Mouse (Mus musculus) intestine, embryonic 14.5 days (tissue): ENCODE results near the gene Vti1a. TPM values are rescaled to one million over a fixed set of nuclear protein-coding genes. Genes with fewer than 3 reads are reported as not detected.
A peak's percentile ranks its signal among the peaks of the same experiment; 100 is the strongest.

Source experiments
- ATAC-seq: fragments of 200-750 bp; cut with Nextera tagmentation; replicated peaks from 2 replicates; pipeline ENCODE4 v1.8.0; 2017; ENCODE audit warnings: low read depth, moderate number of reproducible peaks, moderate TSS enrichment, moderate library complexity; ENCODE audit not compliant: low FRiP score, low TSS enrichment
- DNase-seq: peaks from one replicate; pipeline ENCODE4 v3.0.0-alpha.2; 2018; ENCODE audit warnings: low spot score
- H3K27ac ChIP-seq: fragments of 300-500 bp; sonication (generic); 2 replicates; pipeline ENCODE4 v1.5.1; 2014; ENCODE audit warnings: low read depth, mild to moderate bottlenecking, control low read depth
- H3K27me3 ChIP-seq: fragments of 300-500 bp; sonication (generic); replicated peaks from 2 replicates; pipeline ENCODE4 v1.6.1; 2014; ENCODE audit warnings: low read length, control low read depth; ENCODE audit not compliant: control insufficient read depth, insufficient read depth
- H3K36me3 ChIP-seq: fragments of 300-500 bp; sonication (generic); 2 replicates; pipeline ENCODE4 v1.6.1; 2014; ENCODE audit warnings: low read length, control low read depth; ENCODE audit not compliant: control insufficient read depth, insufficient read depth
- H3K4me1 ChIP-seq: fragments of 300-500 bp; sonication (generic); replicated peaks from 2 replicates; pipeline ENCODE4 v1.6.1; 2014; ENCODE audit warnings: low read length, control low read depth, mixed read lengths; ENCODE audit not compliant: control insufficient read depth, insufficient read depth
- H3K4me2 ChIP-seq: fragments of 300-500 bp; sonication (generic); 2 replicates; pipeline ENCODE4 v1.6.1; 2014; ENCODE audit warnings: low read length
- H3K4me3 ChIP-seq: fragments of 300-500 bp; sonication (generic); 2 replicates; pipeline ENCODE4 v1.5.1; 2014; ENCODE audit warnings: low read depth, low read length, control low read depth, mixed read lengths
- H3K9ac ChIP-seq: fragments of 300-500 bp; sonication (generic); 2 replicates; pipeline ENCODE4 v1.6.1; 2014; ENCODE audit warnings: mild to moderate bottlenecking, low read length
- H3K9me3 ChIP-seq: fragments of 300-500 bp; sonication (generic); 2 replicates; pipeline ENCODE4 v1.6.1; 2016; ENCODE audit warnings: low read length, control low read depth; ENCODE audit not compliant: control insufficient read depth
- WGBS: fragments of 180-500 bp; shearing (Covaris S2); extraction: QIAGEN DNeasy Blood & Tissue Kit; methylation state at CpG from one replicate; pipeline ENCODE4 v1.1.7; 2014; 5-methylcytosine and 5-hydroxymethylcytosine counted together
- polyA plus RNA-seq: library from polyadenylated mRNA; unstranded; fragments of >200 nt; fragmentation: Nextera tagmentation; extraction: Ambion mirVana; gene quantifications from 2 replicates; pipeline ENCODE4 v1.2.1, GENCODE M21; 2014

Vti1a gene
- polyA plus RNA-seq, 1 experiment from 2014 or later: 23.5 TPM

GRCm38 (mm10) chr19:55560088-55560682, 244.1 kb downstream of the Vti1a start:
- Histone ChIP-seq H3K9me3 (no peaks in the 10 kb centered on the region), H3K27ac (no peak overlapping the region), H3K36me3 (no peaks in the 10 kb centered on the region), H3K4me2 (no peak overlapping the region), H3K27me3 (no peaks in the 10 kb centered on the region), H3K9ac (no peak overlapping the region), H3K4me1 (peaks cover 22% of the 10 kb centered on the region), H3K4me3 (no peak overlapping the region)
- no peak for DNase-seq
- no peak for ATAC-seq
- WGBS: 78% methylated on average over 11 of the region's 11 CpGs

GRCm38 (mm10) chr19:55561469-55561868, 245.4 kb downstream of the Vti1a start:
- Histone ChIP-seq H3K4me3 (no peak overlapping the region), H3K36me3 (no peaks in the 10 kb centered on the region), H3K4me2 (no peak overlapping the region), H3K27me3 (no peaks in the 10 kb centered on the region), H3K9me3 (no peaks in the 10 kb centered on the region), H3K9ac (no peak overlapping the region), H3K4me1 (peaks cover 26% of the 10 kb centered on the region), H3K27ac (no peak overlapping the region)
- ATAC-seq (no peak), DNase-seq (no peak)
- WGBS: 92% methylated on average over 10 of the region's 10 CpGs

- no peak for ATAC-seq
These were observed 246.5 kb downstream of the Vti1a start for GRCm38 (mm10) chr19:55562487-55563147.

DNA sequence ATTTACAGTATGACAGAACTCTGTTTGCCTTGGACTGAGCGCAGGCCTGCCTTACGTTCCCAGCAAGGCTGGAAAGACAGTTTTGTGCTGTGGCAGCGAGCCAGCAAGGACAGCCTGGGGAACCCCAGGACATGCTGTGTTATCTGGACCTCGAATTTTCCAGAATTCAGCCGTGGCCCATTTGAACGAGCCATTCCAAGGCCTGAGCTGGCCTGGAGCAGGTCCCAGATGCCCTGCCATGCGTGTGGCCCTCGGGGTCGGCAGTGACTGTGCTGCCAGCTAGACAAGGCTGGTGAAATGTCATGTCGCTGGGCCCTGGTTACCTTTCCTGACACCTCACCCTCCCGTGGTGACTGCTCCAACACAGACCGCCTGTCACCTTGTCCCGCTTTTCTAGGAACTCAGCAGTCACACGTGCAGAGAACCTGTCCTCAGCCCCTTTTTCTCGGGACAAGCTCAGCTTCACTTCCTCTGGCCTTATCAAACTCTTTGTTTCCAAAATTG, 247.1 kb downstream of the Vti1a start:
- Histone ChIP-seq H3K4me3 (no peak overlapping the region), H3K36me3 (no peaks in the 10 kb centered on the region), H3K9me3 (no peaks in the 10 kb centered on the region), H3K9ac (no peak overlapping the region), H3K4me1 (peaks cover 22% of the 10 kb centered on the region), H3K4me2 (no peak overlapping the region), H3K27ac (peak overlapping the region; percentile 29; the same call in 1 of the 2 replicates), H3K27me3 (no peaks in the 10 kb centered on the region)
- no peak for ATAC-seq
- WGBS: 65% methylated on average over 15 of the region's 15 CpGs
- no peak for DNase-seq

More at GRCm38 (mm10) chr19:55562487-55563147, 246.5 kb downstream of the Vti1a start:
- Histone ChIP-seq H3K36me3 (no peaks in the 10 kb centered on the region), H3K4me1 (peaks cover 22% of the 10 kb centered on the region), H3K27me3 (no peaks in the 10 kb centered on the region), H3K27ac (0 out of 2 replicates have a peak overlapping the region, but pooled peaks have one; percentile 8), H3K4me2 (no peak overlapping the region), H3K4me3 (no peak overlapping the region), H3K9ac (no peak overlapping the region), H3K9me3 (no peaks in the 10 kb centered on the region)
- no peak for DNase-seq
- WGBS: 63% methylated on average over 14 of the region's 14 CpGs

- DNase-seq (no peak), ATAC-seq (no peak)
- Histone ChIP-seq H3K4me2 (no peak overlapping the region), H3K36me3 (no peaks in the 10 kb centered on the region), H3K27ac (no peak overlapping the region), H3K4me3 (no peak overlapping the region), H3K9me3 (no peaks in the 10 kb centered on the region), H3K4me1 (peaks cover 25% of the 10 kb centered on the region), H3K9ac (no peak overlapping the region), H3K27me3 (no peaks in the 10 kb centered on the region)
- 89% methylated on average over 13 of the region's 13 CpGs for WGBS
These were observed 248.2 kb downstream of the Vti1a start for GRCm38 (mm10) chr19:55564104-55564938.

GRCm38 (mm10) chr19:55565111-55565510, 249.0 kb downstream of the Vti1a start:
- H3K36me3 ChIP-seq: no peaks in the 10 kb centered on the region
- H3K9me3 ChIP-seq: no peaks in the 10 kb centered on the region
- H3K4me1 ChIP-seq: peaks cover 25% of the 10 kb centered on the region
- H3K27me3 ChIP-seq: no peaks in the 10 kb centered on the region
- no peak overlapping the region for H3K4me2 ChIP-seq
- no peak for DNase-seq
- no peak overlapping the region for H3K9ac ChIP-seq
- no peak overlapping the region for H3K27ac ChIP-seq
- H3K4me3 ChIP-seq: no peak overlapping the region
- ATAC-seq: no peak
- WGBS: 72% methylated on average over 11 of the region's 11 CpGs

GRCm38 (mm10) chr19:55565523-55566369, 249.7 kb downstream of the Vti1a start:
- Histone ChIP-seq H3K4me2 (no peak overlapping the region), H3K9ac (no peak overlapping the region), H3K4me3 (no peak overlapping the region), H3K27me3 (no peaks in the 10 kb centered on the region), H3K36me3 (no peaks in the 10 kb centered on the region), H3K9me3 (no peaks in the 10 kb centered on the region), H3K27ac (no peak overlapping the region), H3K4me1 (peaks cover 26% of the 10 kb centered on the region)
- no peak for ATAC-seq
- DNase-seq: no peak
- 28% methylated on average over 6 of the region's 6 CpGs for WGBS

GRCm38 (mm10) chr19:55569114-55569513, 253.0 kb downstream of the Vti1a start:
- DNase-seq: no peak
- Histone ChIP-seq H3K9ac (no peak overlapping the region), H3K36me3 (no peaks in the 10 kb centered on the region), H3K4me1 (peaks cover 22% of the 10 kb centered on the region), H3K27ac (no peak overlapping the region), H3K4me3 (no peak overlapping the region), H3K9me3 (no peaks in the 10 kb centered on the region), H3K27me3 (no peaks in the 10 kb centered on the region), H3K4me2 (no peak overlapping the region)
- ATAC-seq: no peak
- WGBS: 65% methylated on average over 7 of the region's 7 CpGs
